Mouse (Mus musculus) layer of hippocampus, adult 9-11 months (tissue): Measurements from ENCODE around the gene 4930562C15Rik.
"Not testable (repeated sequence)": the region's sequence is repeated elsewhere in the genome, so short reads cannot be mapped to it uniquely, and the experiment has no call there.

ENCODE experiments used
- DNase-seq: peaks from one replicate; pipeline ENCODE4 v3.0.0; 2022

4930562C15Rik gene

GRCm38 (mm10) chr16:4835191-4835590 lies at the start of gene 4930562C15Rik:
Gene 4930562C15Rik (plus strand): TSS chr16:4835416.
- no peak for DNase-seq

- DNase-seq = no peak
These were observed 49.5 kb upstream of the 4930562C15Rik start for GRCm38 (mm10) chr16:4785706-4786105.

GRCm38 (mm10) chr16:4788176-4788575 lies 47.0 kb upstream of the 4930562C15Rik start:
- DNase-seq = no peak

- DNase-seq = no peak
These were observed 45.9 kb upstream of the 4930562C15Rik start for GRCm38 (mm10) chr16:4789311-4789768.

- DNase-seq = peak; percentile 96
These were observed 45.2 kb upstream of the 4930562C15Rik start, which contains the start of gene Cdip1 for GRCm38 (mm10) chr16:4789810-4790559. Gene Cdip1 (minus strand): TSS chr16:4790292.

GRCm38 (mm10) chr16:4791332-4791731 lies 43.9 kb upstream of the 4930562C15Rik start:
- no peak for DNase-seq

GRCm38 (mm10) chr16:4796631-4797030 lies 38.6 kb upstream of the 4930562C15Rik start:
- DNase-seq = no peak

- DNase-seq = no peak
These were observed 16.9 kb upstream of the 4930562C15Rik start for GRCm38 (mm10) chr16:4818349-4818748.

- not testable (repeated sequence) for DNase-seq
These were observed 10.8 kb upstream of the 4930562C15Rik start for GRCm38 (mm10) chr16:4824466-4824865.

GRCm38 (mm10) chr16:4827639-4828038 lies 7.6 kb upstream of the 4930562C15Rik start:
- DNase-seq = no peak

- DNase-seq = no peak
These were observed 5.8 kb upstream of the 4930562C15Rik start for GRCm38 (mm10) chr16:4829271-4829900.

- peak; percentile 55 for DNase-seq
These were observed 3.4 kb upstream of the 4930562C15Rik start for GRCm38 (mm10) chr16:4831650-4832419.

GRCm38 (mm10) chr16:4833858-4834257 lies 1.4 kb upstream of the 4930562C15Rik start:
- DNase-seq = peak; percentile 79

GRCm38 (mm10) chr16:4837631-4838030 lies 2.4 kb downstream of the 4930562C15Rik start:
- DNase-seq = no peak

GRCm38 (mm10) chr16:4839552-4839951 lies 4.3 kb downstream of the 4930562C15Rik start:
- DNase-seq = peak; percentile 62

GRCm38 (mm10) chr16:4840231-4840630 lies 5.0 kb downstream of the 4930562C15Rik start:
- peak; percentile 43 for DNase-seq

GRCm38 (mm10) chr16:4847041-4847440 lies 11.8 kb downstream of the 4930562C15Rik start:
- DNase-seq = no peak

GRCm38 (mm10) chr16:4848090-4848489 lies 12.9 kb downstream of the 4930562C15Rik start:
- no peak for DNase-seq

GRCm38 (mm10) chr16:4850361-4850760 lies 15.1 kb downstream of the 4930562C15Rik start:
- DNase-seq = no peak

- DNase-seq = no peak
These were observed 15.9 kb downstream of the 4930562C15Rik start for GRCm38 (mm10) chr16:4850938-4851628.

GRCm38 (mm10) chr16:4855046-4855650 lies 19.9 kb downstream of the 4930562C15Rik start:
- no peak for DNase-seq

- no peak for DNase-seq
These were observed 26.2 kb downstream of the 4930562C15Rik start for GRCm38 (mm10) chr16:4861392-4861791.
